Mouse (Mus musculus) telencephalon, adult 2 months (tissue): Measurements from ENCODE around the gene Mypn.

Source experiments
- DNase-seq: peaks from one replicate; pipeline ENCODE4 v3.0.0-alpha.2; 2011; ENCODE audit warnings: low read depth, low spot score

Mypn gene

DNA sequence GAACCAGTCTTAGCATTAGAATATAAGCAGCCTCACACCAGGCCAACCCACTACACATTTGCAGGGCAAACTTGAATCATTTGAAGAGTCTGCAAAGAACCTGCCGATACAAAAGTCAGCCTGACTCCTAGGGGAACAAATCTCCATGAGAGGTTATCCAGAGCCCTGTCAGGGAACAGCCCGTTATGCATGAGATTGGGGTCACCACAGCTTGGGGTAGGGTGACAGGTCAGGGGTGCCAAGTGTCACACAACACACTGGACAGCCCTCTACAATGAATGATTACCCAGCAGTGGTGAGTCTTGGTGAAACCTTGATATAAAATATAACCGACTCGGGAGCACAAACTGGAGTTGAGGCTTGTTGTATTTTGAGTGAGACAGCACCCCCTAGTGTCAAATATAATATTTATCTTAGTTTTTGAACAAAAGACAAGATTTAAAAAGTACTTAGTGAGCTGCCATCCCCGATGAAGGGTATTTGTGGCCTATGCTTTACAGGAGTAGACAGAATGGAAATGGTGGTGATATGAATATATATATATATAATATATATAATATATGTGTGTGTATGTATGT is 90.6 kb downstream of the Mypn start:
- DNase-seq, result no peak

DNA sequence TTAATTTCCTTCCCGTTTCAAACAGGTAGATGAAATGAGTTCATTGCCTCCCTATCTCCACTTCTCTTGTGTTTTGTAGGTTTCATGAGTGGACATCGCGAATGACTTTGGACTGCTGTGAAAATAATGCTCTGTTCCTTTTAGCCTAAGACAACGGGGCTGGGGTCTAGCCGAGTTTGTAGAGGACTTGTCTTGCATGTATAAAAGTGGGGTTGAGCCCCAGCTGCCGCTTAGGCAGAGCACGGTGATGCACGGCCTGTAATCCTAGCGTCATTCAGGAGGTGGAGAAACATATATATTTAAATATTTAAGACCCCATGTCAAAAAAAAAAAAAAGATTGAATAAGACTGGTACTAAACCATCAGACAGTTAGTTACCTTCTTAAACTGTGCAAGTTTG is 103.1 kb downstream of the Mypn start:
- DNase-seq, result no peak

DNA sequence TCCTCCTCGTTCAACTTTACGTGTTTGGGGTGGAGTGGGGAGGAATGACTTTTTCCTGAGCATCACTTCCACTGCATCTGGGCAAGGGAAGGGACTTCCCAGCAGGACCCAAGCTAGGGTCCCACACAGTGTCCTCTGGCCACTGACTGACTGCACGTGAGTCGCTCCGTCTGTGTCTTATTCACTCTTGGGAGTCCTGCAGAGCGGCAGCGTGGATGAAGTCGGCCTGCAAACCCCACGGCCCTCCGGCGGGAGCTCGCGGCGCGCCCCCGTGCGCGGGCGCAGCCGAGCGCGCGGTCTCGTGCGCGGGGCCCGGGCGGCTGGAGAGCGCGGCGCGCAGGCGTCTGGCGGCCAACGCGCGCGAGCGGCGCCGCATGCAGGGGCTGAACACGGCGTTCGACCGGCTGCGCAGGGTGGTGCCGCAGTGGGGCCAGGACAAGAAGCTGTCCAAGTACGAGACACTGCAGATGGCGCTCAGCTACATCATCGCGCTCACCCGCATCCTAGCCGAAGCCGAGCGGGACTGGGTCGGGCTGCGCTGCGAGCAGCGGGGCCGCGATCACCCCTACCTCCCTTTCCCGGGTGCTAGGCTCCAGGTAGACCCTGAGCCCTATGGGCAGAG is 103.7 kb downstream of the Mypn start:
- DNase-seq, result peak; percentile 39

DNA sequence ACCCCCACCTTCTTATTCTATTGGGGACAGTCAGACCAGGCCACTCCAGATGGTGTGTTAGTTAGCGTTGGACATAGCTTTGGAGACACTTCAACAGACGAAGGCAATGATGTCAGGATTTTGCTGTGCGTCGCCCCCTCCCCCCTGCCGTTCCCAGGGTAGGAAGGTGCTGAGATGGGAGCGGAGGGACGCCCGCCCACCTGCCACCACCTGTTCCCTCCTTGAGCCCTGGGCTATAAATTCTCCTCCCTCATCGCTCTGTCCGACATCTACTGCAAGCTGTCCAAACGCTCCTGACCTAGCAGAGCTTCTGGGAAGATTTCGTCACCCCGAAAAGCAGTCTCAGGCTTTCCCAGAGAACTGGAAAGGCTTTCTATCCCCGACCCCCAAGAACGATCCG is 104.2 kb downstream of the Mypn start, which contains the start of gene Atoh7:
Atoh7 (plus strand) TSS at position 131 of the 400 bp plus-strand sequence.
- DNase-seq, result peak; percentile 31

DNA sequence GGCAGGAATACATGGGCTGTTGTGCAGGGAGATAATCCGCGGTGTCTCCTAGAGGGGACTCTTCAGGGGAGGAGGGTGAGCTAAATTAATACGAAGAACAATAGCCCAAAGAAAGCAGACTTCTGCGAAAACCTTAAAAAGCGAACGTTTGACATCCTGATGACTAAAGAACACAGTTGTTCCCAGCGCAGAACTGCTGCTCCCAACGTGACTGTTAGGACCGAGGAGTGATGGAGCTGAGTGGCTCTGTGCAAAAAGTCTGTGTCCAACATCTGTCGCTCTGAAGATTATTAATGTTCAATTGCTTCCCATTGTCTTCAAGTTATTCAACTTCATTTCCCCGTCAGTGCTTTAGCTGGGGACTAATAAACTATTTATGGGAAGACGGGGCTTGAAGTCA is 105.6 kb downstream of the Mypn start:
- no peak for DNase-seq

DNA sequence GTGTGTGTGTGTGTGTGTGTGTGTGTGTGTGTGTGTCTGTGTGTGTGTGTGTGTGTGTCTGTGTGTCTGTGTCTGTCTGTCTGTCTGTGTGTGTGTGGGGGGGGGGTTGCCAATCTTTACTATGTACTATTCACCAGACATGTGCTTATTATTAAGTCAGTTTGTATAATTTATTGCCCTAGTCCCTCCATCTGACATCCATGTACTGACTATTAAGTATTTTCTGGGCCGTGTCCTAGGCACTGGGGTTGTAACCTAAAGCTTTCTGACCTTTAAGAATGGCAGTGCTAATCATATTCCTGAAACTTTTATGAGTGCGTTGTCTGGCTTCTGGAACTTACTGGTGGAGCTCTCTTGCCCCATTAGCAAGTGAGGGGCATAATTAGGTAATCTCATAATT is 107.0 kb downstream of the Mypn start:
- no peak for DNase-seq

DNA sequence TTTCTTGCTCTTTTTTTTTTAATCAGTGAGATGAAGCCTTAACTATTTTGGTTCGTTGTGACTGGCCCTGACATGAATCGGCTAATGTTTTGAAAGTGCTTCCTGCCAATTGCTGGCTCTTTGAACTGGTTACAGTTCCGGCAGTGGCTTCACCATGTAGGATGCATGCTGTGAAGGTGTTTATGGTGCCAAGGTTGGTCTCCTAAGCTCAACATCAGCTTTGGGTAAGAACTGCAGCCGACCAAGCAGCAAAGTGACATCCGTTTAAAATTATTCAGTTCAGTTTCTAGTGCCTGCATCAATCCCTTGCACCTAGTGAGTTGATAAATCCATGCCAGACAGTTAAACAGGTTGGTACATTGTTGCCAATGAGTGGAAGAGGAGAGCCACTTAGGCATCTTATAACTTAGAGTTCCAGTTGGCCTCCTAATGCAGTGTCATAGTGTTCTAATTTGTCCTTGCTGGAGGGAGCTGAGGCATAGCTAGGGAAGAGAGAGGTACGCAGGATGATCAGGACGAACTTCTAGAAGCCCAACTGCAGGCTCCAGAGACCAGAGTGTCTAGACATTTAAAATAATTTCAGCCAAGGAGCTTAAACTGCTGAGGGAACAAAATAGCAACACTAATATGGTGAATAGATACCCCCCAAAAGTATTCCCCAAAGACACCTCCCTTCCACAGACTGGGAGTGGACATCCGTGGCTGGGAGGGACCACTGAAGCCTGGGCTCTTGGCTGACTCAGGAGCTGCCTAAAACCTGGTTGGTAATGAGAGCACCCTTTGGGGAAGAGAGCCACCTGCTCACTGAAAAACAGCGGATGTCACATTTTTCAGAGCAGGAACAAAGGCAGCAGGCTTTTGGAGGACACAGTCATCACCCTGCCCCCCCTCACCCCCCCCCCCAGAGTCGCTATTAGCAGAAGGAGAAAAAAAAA is 110.9 kb downstream of the Mypn start:
- DNase-seq, result no peak

DNA sequence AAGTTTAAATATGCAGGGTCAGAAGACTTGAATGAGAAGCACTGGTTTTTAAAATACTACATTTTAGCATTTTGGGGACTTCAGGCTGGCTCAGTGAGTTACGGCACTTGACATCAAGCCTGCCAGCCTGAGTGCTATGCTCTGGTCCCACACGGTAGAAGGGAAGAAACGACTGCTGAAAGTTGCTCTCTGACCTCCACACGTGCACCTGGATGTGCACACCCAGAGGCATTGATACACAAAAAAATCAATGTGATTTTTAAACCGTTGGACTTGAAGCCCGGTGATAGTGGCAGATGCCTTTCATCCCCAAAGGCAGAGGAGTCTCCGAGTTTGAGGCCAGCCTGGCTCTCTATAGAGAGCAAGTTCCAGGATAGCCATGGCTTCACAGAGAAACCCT is 111.8 kb downstream of the Mypn start:
- no peak for DNase-seq

DNA sequence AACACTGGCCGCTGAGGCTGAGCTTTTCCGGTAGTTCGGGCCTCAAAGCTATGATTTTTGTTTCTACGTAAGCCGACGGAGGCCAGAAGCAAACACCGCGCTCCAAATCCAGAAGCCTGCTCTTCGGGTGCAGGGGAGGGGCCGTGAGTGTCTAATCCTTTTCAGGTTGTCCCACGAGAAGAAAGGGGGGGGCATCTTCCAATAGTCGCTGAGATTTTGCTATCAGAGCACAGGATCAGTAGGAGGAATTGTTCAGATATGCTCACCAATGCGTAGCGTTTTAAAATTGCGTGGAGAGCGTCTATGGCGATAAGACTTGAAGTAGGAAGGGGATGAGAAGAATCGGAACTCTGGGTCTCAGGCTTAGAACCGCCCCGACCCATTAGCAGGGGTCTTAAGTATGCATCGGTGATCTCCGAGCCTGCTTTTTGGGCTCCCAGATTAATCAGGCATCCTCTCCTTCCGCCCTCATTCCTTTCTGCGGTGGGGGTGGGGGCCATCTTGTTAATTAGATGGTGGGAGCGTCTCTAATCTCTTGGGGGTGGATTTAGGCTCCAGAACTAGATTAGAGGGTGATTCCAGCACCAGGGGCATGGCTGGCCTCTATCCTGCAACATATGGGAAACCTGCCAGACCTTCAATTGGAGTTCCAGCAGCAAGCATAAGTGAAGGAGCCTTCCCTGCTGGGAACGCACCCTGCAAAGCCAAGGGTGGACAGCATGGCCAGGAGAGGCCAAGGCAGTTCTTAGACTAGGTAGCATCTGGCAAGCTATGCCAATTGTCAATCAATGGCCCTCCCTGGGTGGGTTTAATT is 113.8 kb downstream of the Mypn start:
- DNase-seq, result peak; percentile 9

DNA sequence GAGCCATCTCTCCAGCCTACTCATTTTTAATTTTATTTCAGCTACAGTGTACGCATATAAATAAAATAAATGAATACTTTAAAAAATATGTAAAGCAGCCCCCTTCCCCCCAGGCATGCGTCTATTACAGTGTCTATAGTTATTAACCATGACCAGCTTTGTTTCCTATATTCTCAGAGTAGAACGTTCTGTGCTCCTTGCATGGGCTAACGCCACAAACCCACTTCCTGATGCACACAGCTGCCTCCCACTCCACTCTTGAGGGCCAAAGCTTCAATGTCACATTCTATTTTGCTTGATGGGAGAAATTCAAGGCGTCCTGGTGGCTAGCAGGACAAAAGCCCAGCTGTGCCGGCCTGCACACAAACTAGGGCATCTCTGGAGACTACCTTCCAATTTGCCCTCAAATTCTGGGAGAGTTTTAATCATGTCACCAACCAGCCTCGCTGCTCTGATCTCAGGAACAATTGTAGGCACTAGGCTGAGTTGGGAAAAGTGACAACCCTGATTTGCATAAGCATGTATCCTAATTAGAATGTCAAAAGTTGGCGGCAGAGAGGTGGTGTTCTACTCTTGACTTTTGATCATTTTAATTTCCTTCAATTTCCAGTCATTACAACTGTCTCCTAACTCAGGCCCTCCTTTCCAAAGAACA is 114.5 kb downstream of the Mypn start:
- no peak for DNase-seq

DNA sequence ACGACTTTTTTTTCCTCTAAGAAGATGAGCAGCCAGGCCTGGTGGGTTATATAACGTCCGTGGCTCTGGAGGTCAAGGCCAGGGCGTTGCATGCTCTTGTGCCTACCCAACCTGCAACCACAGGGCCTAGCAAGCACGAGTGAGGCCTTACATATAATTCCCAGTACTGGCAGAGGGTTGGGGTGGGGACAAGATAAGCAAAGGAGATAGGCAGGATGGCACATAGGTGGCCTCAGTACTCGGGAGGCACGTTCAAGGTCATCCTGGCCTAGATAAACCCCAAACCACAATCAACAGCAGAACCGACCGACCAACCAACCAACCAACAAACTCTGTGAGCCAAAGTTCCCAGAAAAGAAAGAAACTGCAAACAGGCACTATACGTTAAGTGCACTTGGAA is 117.4 kb downstream of the Mypn start:
- no peak for DNase-seq

DNA sequence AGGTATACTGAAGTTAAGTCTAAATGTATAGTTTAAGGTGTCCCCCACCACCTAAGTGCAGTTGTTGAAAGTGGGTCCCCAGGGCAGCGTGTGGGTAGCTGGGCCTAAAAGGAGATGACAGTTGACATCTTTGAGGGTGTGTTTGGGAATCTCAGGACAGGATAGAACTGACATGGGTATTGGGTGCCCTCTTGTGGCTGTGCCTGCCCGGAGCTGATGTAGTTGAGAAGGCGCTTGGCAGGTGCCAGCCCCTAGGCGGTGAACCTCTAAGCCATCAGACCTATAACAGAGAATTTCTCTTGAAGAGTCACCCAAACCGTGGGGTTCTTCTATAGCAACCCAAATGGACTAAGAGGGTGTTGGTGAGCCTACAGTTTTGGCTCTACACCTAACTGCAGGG is 137.8 kb downstream of the Mypn start:
- DNase-seq, result peak; percentile 48
